Mouse (Mus musculus): Measurements from ENCODE around the gene Adck1. TPM values are rescaled to one million over a fixed set of nuclear protein-coding genes. Genes with fewer than 3 reads are reported as not detected.
"Not testable (repeated sequence)": the region's sequence is repeated elsewhere in the genome, so short reads cannot be mapped to it uniquely, and the experiment has no call there.

Adck1 gene
- polyA plus RNA-seq, 1 experiment, result 33.2 TPM

GRCm38 (mm10) chr12:88463588-88464290 is 103.4 kb downstream of the Adck1 start:
- Histone ChIP-seq H3K27ac (ENCODE audit: insufficient read depth, low read depth, low read length) (no peak overlapping the region), H3K36me3 (ENCODE audit: control insufficient read depth, insufficient read depth, low read length) (no peaks in the 10 kb centered on the region), H3K4me1 (ENCODE audit: control insufficient read depth, insufficient read depth, low read length) (no peaks in the 10 kb centered on the region), H3K27me3 (replicated peaks; ENCODE audit: control insufficient read depth, insufficient read depth, low read length) (no peaks in the 10 kb centered on the region), H3K4me3 (ENCODE audit: insufficient read depth, low read depth, low read length) (no peak overlapping the region)
- 60% methylated on average over 10 of the region's 10 CpGs for WGBS
- TF ChIP-seq CTCF (conservative IDR thresholded peaks at IDR 0.05; ENCODE audit: insufficient read depth, insufficient read length, low read depth, low read length) (no peak), POLR2A (IDR thresholded peaks at IDR 0.05; ENCODE audit: low read depth, low read length) (no peak)
- DNase-seq, result no peak

GRCm38 (mm10) chr12:88466801-88467200 is 106.4 kb downstream of the Adck1 start:
- Histone ChIP-seq H3K4me1 (ENCODE audit: control insufficient read depth, insufficient read depth, low read length) (no peaks in the 10 kb centered on the region), H3K27ac (ENCODE audit: insufficient read depth, low read depth, low read length) (no peak overlapping the region), H3K4me3 (ENCODE audit: insufficient read depth, low read depth, low read length) (no peak overlapping the region), H3K36me3 (ENCODE audit: control insufficient read depth, insufficient read depth, low read length) (no peaks in the 10 kb centered on the region), H3K27me3 (replicated peaks; ENCODE audit: control insufficient read depth, insufficient read depth, low read length) (no peaks in the 10 kb centered on the region)
- TF ChIP-seq POLR2A (IDR thresholded peaks at IDR 0.05; ENCODE audit: low read depth, low read length) (no peak), CTCF (conservative IDR thresholded peaks at IDR 0.05; ENCODE audit: insufficient read depth, insufficient read length, low read depth, low read length) (no peak)
- no peak for DNase-seq
- WGBS, result 90% methylated on average over 6 of the region's 6 CpGs

- H3K36me3 ChIP-seq (ENCODE audit: control insufficient read depth, insufficient read depth, low read length), result no peaks in the 10 kb centered on the region
- no peaks in the 10 kb centered on the region for H3K27me3 ChIP-seq (replicated peaks; ENCODE audit: control insufficient read depth, insufficient read depth, low read length)
- WGBS, result 48% methylated on average over 3 of the region's 3 CpGs
- H3K4me1 ChIP-seq (ENCODE audit: control insufficient read depth, insufficient read depth, low read length), result no peaks in the 10 kb centered on the region
- DNase-seq, result no peak
- TF ChIP-seq CTCF (conservative IDR thresholded peaks at IDR 0.05; ENCODE audit: insufficient read depth, insufficient read length, low read depth, low read length), result no peak
- H3K4me3 ChIP-seq (ENCODE audit: insufficient read depth, low read depth, low read length), result no peak overlapping the region
- H3K27ac ChIP-seq (ENCODE audit: insufficient read depth, low read depth, low read length), result no peak overlapping the region
Measured at GRCm38 (mm10) chr12:88467257-88467656, 106.9 kb downstream of the Adck1 start.

- no peaks in the 10 kb centered on the region for H3K36me3 ChIP-seq (ENCODE audit: control insufficient read depth, insufficient read depth, low read length)
- WGBS, result 79% methylated on average over 5 of the region's 5 CpGs
- no peaks in the 10 kb centered on the region for H3K27me3 ChIP-seq (replicated peaks; ENCODE audit: control insufficient read depth, insufficient read depth, low read length)
- no peak overlapping the region for H3K4me3 ChIP-seq (ENCODE audit: insufficient read depth, low read depth, low read length)
- H3K27ac ChIP-seq (ENCODE audit: insufficient read depth, low read depth, low read length), result no peak overlapping the region
- H3K4me1 ChIP-seq (ENCODE audit: control insufficient read depth, insufficient read depth, low read length), result no peaks in the 10 kb centered on the region
- no peak for DNase-seq
- no peak for TF ChIP-seq CTCF (conservative IDR thresholded peaks at IDR 0.05; ENCODE audit: insufficient read depth, insufficient read length, low read depth, low read length)
- no peak for TF ChIP-seq POLR2A (IDR thresholded peaks at IDR 0.05; ENCODE audit: low read depth, low read length)
Measured at GRCm38 (mm10) chr12:88467935-88468465, 107.6 kb downstream of the Adck1 start.

GRCm38 (mm10) chr12:88468691-88469090 is 108.3 kb downstream of the Adck1 start:
- DNase-seq, result no peak
- Histone ChIP-seq H3K36me3 (ENCODE audit: control insufficient read depth, insufficient read depth, low read length) (no peaks in the 10 kb centered on the region), H3K27me3 (replicated peaks; ENCODE audit: control insufficient read depth, insufficient read depth, low read length) (no peaks in the 10 kb centered on the region), H3K4me3 (ENCODE audit: insufficient read depth, low read depth, low read length) (no peak overlapping the region), H3K27ac (ENCODE audit: insufficient read depth, low read depth, low read length) (no peak overlapping the region), H3K4me1 (ENCODE audit: control insufficient read depth, insufficient read depth, low read length) (no peaks in the 10 kb centered on the region)
- TF ChIP-seq CTCF (conservative IDR thresholded peaks at IDR 0.05; ENCODE audit: insufficient read depth, insufficient read length, low read depth, low read length), result no peak
- 81% methylated on average over 6 of the region's 6 CpGs for WGBS

GRCm38 (mm10) chr12:88471884-88472283 is 111.5 kb downstream of the Adck1 start:
- not testable (repeated sequence) for H3K27me3 ChIP-seq (replicated peaks; ENCODE audit: control insufficient read depth, insufficient read depth, low read length); H3K4me3 ChIP-seq (ENCODE audit: insufficient read depth, low read depth, low read length); DNase-seq; H3K36me3 ChIP-seq (ENCODE audit: control insufficient read depth, insufficient read depth, low read length); H3K27ac ChIP-seq (ENCODE audit: insufficient read depth, low read depth, low read length); H3K4me1 ChIP-seq (ENCODE audit: control insufficient read depth, insufficient read depth, low read length)
- WGBS, result 71% methylated on average over 10 of the region's 10 CpGs

GRCm38 (mm10) chr12:88472832-88473231 is 112.5 kb downstream of the Adck1 start:
- DNase-seq, result no peak
- Histone ChIP-seq H3K27me3 (replicated peaks; ENCODE audit: control insufficient read depth, insufficient read depth, low read length) (no peaks in the 10 kb centered on the region), H3K27ac (ENCODE audit: insufficient read depth, low read depth, low read length) (no peak overlapping the region), H3K36me3 (ENCODE audit: control insufficient read depth, insufficient read depth, low read length) (no peaks in the 10 kb centered on the region), H3K4me1 (ENCODE audit: control insufficient read depth, insufficient read depth, low read length) (no peaks in the 10 kb centered on the region), H3K4me3 (ENCODE audit: insufficient read depth, low read depth, low read length) (no peak overlapping the region)
- 67% methylated on average over 3 of the region's 3 CpGs for WGBS
- TF ChIP-seq CTCF (conservative IDR thresholded peaks at IDR 0.05; ENCODE audit: insufficient read depth, insufficient read length, low read depth, low read length), result no peak
- TF ChIP-seq POLR2A (IDR thresholded peaks at IDR 0.05; ENCODE audit: low read depth, low read length), result no peak

Measured in kidney, adult 2 months (tissue).